Mouse (Mus musculus) lung, embryonic 16.5 days (tissue): ENCODE data around the gene Slc30a4. TPM values are rescaled to one million over a fixed set of nuclear protein-coding genes. Genes with fewer than 3 reads are reported as not detected.
A peak's percentile ranks its signal among the peaks of the same experiment; 100 is the strongest.

Experiments used
- ATAC-seq: fragments of 200-750 bp; cut with Nextera tagmentation; 2 replicates; pipeline ENCODE4 v1.8.0; 2017; ENCODE audit warnings: low read depth, mild to moderate bottlenecking, moderate library complexity
- H3K27ac ChIP-seq: fragments of 300-500 bp; sonication (generic); 2 replicates; pipeline ENCODE4 v1.5.1; 2014; ENCODE audit warnings: mild to moderate bottlenecking, control low read depth, low read length
- H3K27me3 ChIP-seq: fragments of 300-500 bp; sonication (generic); 2 replicates; pipeline ENCODE4 v1.6.1; 2014; ENCODE audit warnings: low read depth, low read length, mixed read lengths; ENCODE audit not compliant: control insufficient read depth, insufficient read depth
- H3K36me3 ChIP-seq: fragments of 300-500 bp; sonication (generic); 2 replicates; pipeline ENCODE4 v1.6.1; 2014; ENCODE audit warnings: low read length; ENCODE audit not compliant: control insufficient read depth, insufficient read depth
- H3K4me1 ChIP-seq: fragments of 300-500 bp; sonication (generic); replicated peaks from 2 replicates; pipeline ENCODE4 v1.6.1; 2014; ENCODE audit warnings: low read length, mixed read lengths; ENCODE audit not compliant: control insufficient read depth, insufficient read depth
- H3K4me2 ChIP-seq: fragments of 300-500 bp; sonication (generic); 2 replicates; pipeline ENCODE4 v1.6.1; 2014; ENCODE audit warnings: low read depth, low read length, control low read depth
- H3K4me3 ChIP-seq: fragments of 300-500 bp; sonication (generic); 2 replicates; pipeline ENCODE4 v1.5.1; 2014; ENCODE audit warnings: mild to moderate bottlenecking, low read length, control low read depth
- H3K9ac ChIP-seq: fragments of 300-500 bp; sonication (generic); 2 replicates; pipeline ENCODE4 v1.6.1; 2014; ENCODE audit warnings: low read length, control low read depth
- H3K9me3 ChIP-seq: fragments of 300-500 bp; sonication (generic); 2 replicates; pipeline ENCODE4 v1.6.1; 2016; ENCODE audit warnings: low read length; ENCODE audit not compliant: control insufficient read depth
- WGBS: fragments of 180-500 bp; shearing (Covaris S2); extraction: QIAGEN DNeasy Blood & Tissue Kit; methylation state at CpG from one replicate; pipeline ENCODE4 v1.1.7; 2014; 5-methylcytosine and 5-hydroxymethylcytosine counted together
- polyA plus RNA-seq: library from polyadenylated mRNA; unstranded; fragments of >200 nt; fragmentation: Nextera tagmentation; extraction: Ambion mirVana; gene quantifications from 2 replicates; pipeline ENCODE4 v1.2.1, GENCODE M21; 2015

Gene Slc30a4
- polyA plus RNA-seq, 1 experiment from 2014 or later, result 6.1 TPM

DNA sequence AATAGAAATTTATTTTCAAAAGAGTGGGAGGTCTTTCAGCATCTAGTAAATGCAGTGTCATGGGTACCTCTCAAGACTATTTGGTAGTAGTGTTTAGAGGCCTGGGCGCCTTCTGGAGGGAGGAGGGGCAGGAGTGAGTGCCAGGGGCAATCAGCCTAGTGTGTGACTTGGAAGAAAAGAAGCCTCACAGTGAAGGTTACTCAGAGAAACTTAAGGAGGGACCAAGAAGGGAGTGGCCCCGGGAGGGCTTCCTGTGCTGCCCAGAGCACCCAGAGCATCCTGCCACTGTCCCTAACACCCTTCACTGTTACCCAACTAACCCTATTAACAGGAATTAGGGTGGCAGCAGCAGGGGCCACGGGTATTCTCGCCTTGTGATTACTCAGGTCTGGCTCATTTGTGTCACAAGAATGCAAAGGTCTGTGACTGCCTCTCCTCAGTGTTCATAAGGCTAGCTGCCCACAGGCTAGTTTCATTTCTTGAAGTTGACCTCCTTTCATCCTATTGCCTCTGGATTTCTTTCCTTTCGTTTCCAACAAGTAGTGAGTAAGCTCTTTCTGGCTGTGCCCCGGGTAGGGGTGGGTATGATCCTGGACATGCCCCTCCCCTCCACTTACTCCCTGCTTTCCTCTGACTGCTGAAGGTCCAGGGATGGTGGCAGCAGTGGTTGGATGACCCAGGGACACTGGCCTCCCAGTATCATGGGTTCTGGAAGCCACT lies 37.0 kb downstream of the Slc30a4 start:
- no peak overlapping the region for H3K9ac ChIP-seq
- no peaks in the 10 kb centered on the region for H3K36me3 ChIP-seq
- 34% methylated on average over 6 of the region's 6 CpGs for WGBS
- no peak overlapping the region for H3K4me2 ChIP-seq
- H3K27ac ChIP-seq, result no peak overlapping the region
- H3K27me3 ChIP-seq, result no peaks in the 10 kb centered on the region
- no peaks in the 10 kb centered on the region for H3K4me1 ChIP-seq
- no peak for ATAC-seq
- H3K4me3 ChIP-seq, result no peak overlapping the region
- no peaks in the 10 kb centered on the region for H3K9me3 ChIP-seq

DNA sequence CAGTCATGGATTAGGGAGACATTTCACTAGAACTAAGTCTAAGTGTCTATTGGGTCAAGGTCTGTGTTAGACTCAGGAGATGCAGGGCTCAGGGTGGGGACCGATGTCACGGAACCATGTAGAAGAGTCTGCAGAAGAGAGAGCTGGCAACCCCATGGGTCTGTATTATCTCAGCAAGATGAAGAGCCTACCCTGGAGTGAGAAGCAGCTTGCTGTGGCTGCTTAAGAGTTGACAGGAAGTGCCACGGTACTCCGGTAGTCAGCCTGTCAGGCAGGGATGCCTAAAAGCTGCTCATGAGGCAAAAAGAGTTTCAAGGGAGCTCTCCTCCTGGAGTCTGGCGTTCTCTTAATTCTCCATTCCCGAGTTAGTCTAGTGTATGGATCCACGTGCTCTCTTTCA lies 42.6 kb downstream of the Slc30a4 start:
- Histone ChIP-seq H3K4me2 (no peak overlapping the region), H3K9me3 (no peaks in the 10 kb centered on the region), H3K27ac (no peak overlapping the region), H3K4me3 (no peak overlapping the region), H3K4me1 (no peaks in the 10 kb centered on the region), H3K36me3 (no peaks in the 10 kb centered on the region), H3K27me3 (no peaks in the 10 kb centered on the region), H3K9ac (no peak overlapping the region)
- WGBS, result 75% methylated on average over 7 of the region's 7 CpGs
- no peak for ATAC-seq

- H3K4me2 ChIP-seq, result no peak overlapping the region
- no peak overlapping the region for H3K9ac ChIP-seq
- no peaks in the 10 kb centered on the region for H3K4me1 ChIP-seq
- no peak overlapping the region for H3K4me3 ChIP-seq
- no peaks in the 10 kb centered on the region for H3K9me3 ChIP-seq
- no peak for ATAC-seq
- 75% methylated on average over 11 of the region's 11 CpGs for WGBS
- H3K27me3 ChIP-seq, result no peaks in the 10 kb centered on the region
- H3K27ac ChIP-seq, result no peak overlapping the region
- no peaks in the 10 kb centered on the region for H3K36me3 ChIP-seq
These were observed 44.5 kb downstream of the Slc30a4 start for GRCm38 (mm10) chr2:122657707-122658524.

DNA sequence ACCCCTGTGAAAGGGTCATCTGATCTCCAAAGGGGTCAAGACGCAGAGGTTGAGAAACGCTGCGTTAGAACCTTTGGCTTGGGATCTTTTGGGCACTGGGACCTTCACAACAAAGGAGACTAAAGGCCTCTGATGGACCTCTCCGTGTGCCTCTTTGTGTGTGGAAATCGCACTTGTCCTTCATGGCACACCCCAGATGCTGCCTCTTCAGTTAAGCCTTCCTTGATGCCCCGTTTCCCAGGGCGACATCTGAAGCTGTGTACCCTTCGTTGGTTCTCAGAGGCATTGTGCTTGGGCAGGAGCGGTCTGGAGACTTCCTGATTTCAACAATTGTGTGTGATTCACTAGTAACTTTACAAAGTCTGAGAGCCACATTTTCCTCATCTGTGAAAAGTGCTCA lies 45.7 kb downstream of the Slc30a4 start:
- H3K36me3 ChIP-seq, result no peaks in the 10 kb centered on the region
- 31% methylated on average over 9 of the region's 9 CpGs for WGBS
- no peaks in the 10 kb centered on the region for H3K9me3 ChIP-seq
- no peak for ATAC-seq
- H3K27me3 ChIP-seq, result no peaks in the 10 kb centered on the region
- no peak overlapping the region for H3K9ac ChIP-seq
- H3K27ac ChIP-seq, result no peak overlapping the region
- H3K4me3 ChIP-seq, result no peak overlapping the region
- H3K4me1 ChIP-seq, result no peaks in the 10 kb centered on the region
- no peak overlapping the region for H3K4me2 ChIP-seq

DNA sequence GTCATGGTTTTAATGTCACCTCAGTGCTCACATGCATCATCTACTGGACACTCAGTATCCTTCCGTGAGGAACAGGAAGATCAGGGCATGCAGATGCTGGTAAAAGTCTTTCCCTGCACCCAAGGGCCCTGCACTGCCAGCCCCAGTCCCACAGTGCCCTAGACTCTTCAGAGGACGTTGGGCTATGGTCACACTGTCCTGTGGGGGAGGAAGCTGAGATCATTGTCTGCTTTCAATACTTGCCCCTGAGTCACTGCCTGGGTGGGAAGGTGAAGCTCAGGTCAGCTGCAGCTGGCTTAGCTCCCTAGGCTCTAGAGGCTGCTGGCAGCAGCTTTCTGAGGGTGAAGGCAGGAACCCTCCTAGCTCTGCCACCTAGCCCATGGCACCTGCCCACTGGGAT lies 46.4 kb downstream of the Slc30a4 start:
- ATAC-seq, result no peak
- Histone ChIP-seq H3K27ac (no peak overlapping the region), H3K36me3 (no peaks in the 10 kb centered on the region), H3K4me1 (no peaks in the 10 kb centered on the region), H3K27me3 (no peaks in the 10 kb centered on the region), H3K9ac (no peak overlapping the region), H3K4me3 (no peak overlapping the region), H3K9me3 (no peaks in the 10 kb centered on the region), H3K4me2 (no peak overlapping the region)
- 35% methylated on average over 2 of the region's 2 CpGs for WGBS

DNA sequence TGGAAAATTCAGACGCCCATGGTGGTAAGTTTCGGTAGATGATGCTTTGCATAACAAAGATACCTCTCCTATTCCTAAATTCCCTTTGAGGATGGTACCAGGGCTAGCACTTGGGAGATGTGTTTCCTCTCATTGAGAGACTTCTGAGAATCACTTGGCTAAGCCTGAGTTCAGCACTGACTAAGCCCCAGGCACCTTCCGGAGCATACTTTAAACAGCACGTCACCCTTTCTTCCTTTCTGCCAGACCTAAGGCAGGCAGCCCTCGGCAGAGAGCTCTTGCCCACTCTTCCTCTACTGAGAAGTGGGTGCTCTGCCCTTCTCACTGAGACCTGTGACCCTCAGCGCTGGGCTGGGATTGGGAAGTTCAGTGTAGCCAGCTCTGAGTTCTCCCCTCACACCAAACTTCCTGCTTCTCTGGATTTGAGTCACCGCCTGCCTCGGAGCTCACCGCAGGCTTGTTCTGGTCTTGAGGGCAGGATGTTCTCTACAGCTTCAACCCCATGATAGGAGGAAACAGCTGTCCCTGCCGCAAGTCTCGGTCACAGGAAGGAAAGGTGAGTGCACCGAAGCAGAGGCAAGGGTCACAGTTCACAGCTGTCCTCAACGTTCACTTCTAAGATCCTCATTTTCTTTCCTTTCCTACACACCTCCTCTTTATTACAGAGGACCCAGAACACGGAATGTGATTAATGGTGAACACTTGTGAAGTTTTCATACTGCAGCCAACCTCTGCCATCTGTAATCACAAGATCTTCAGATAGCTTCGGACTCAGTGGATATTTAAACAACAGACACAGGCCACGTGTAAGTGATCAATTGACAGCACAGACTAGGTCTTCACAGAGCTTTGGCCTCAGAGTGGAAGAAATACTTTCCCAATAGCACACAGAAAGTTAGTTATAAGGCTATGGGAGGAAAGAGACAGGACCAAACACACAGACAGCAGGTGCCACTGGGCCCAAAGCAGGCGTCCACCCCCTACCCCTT lies 50.1 kb downstream of the Slc30a4 start:
- H3K27ac ChIP-seq, result no peak overlapping the region; the same call in 1 of the 2 replicates
- no peaks in the 10 kb centered on the region for H3K36me3 ChIP-seq
- H3K4me3 ChIP-seq, result no peak overlapping the region
- H3K9me3 ChIP-seq, result no peaks in the 10 kb centered on the region
- WGBS, result 34% methylated on average over 17 of the region's 17 CpGs
- no peaks in the 10 kb centered on the region for H3K4me1 ChIP-seq
- H3K27me3 ChIP-seq, result no peaks in the 10 kb centered on the region
- ATAC-seq, result 0 out of 2 replicates have a peak, but pooled peaks have one; percentile 36
- no peak overlapping the region for H3K4me2 ChIP-seq
- H3K9ac ChIP-seq, result no peak overlapping the region

GRCm38 (mm10) chr2:122638673-122639072 lies 63.8 kb downstream of the Slc30a4 start:
- no peaks in the 10 kb centered on the region for H3K36me3 ChIP-seq
- no peak overlapping the region for H3K9ac ChIP-seq
- H3K4me1 ChIP-seq, result no peaks in the 10 kb centered on the region
- no peaks in the 10 kb centered on the region; the same call in 1 of the 2 replicates for H3K27me3 ChIP-seq
- ATAC-seq, result no peak
- H3K27ac ChIP-seq, result no peak overlapping the region
- H3K9me3 ChIP-seq, result no peaks in the 10 kb centered on the region
- H3K4me2 ChIP-seq, result no peak overlapping the region
- H3K4me3 ChIP-seq, result no peak overlapping the region
- 27% methylated on average over 5 of the region's 5 CpGs for WGBS

DNA sequence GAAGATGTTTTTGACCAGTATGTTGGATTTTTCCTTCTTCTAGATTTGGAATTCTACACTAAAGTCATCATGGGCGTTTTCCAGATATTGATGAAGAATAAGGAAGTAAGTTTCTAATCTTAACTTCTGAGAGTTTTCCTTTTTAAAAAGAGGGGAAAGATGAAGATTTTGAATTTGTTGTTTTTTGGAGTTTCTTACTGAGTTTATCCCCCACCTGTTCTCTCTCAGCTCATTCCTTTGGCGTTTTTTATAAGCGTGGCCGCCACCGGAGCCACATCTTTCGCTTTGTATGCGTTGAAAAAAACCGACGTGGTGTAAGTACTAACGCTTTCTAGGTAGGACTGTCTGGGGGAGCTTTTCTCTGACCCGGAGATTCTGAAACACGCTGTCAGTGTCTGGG lies 64.4 kb downstream of the Slc30a4 start:
- WGBS, result 31% methylated on average over 12 of the region's 12 CpGs
- Histone ChIP-seq H3K27me3 (no peaks in the 10 kb centered on the region; the same call in 1 of the 2 replicates), H3K9me3 (no peaks in the 10 kb centered on the region), H3K27ac (no peak overlapping the region), H3K4me1 (no peaks in the 10 kb centered on the region), H3K36me3 (peaks cover 1% of the 10 kb centered on the region; the same call in 1 of the 2 replicates), H3K4me2 (peak overlapping the region; percentile 77), H3K9ac (peak overlapping the region; percentile 46; the same call in 1 of the 2 replicates), H3K4me3 (peak overlapping the region; percentile 50)
- no peak for ATAC-seq
